Mouse (Mus musculus): ENCODE data around the gene Elmo1. TPM values are rescaled to one million over a fixed set of nuclear protein-coding genes. Genes with fewer than 3 reads are reported as not detected.

Gene Elmo1
- polyA plus RNA-seq, 1 experiment from 2014 or later, result 10.7 TPM

DNA sequence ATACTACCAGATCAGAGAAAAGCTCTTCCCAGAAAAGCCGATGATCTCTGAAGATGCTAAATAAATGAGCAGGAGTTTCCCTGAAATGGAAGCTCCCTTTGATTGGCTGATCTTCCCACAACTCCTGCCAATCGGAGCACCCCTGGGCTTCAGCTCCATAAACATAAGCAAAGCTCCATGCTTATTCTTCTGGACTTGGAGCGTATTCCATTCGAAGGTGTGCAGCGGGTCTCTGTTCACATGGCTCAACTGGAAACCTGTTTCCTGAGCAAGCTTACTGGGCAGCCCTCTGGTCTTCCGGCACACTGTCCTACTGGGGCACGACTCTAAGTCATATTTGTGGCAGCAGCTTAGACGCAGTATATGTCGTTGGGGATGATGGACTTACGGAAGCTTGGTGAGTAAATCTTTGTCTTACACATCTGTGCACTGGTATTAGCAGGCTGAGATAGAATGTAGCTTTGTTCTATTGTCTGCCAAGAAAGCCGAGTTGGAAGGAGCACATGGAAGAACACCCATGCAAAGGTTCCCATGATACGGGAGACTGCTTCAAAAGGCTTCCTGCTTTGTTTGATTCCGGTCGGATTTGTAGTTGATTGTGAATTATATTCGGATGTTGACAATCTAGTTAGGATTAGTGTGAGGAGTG is 382.6 kb downstream of the Elmo1 start:
- no peak overlapping the region for H3K9ac ChIP-seq (ENCODE audit: low read depth, low read length)
- H3K36me3 ChIP-seq (ENCODE audit: control insufficient read depth, insufficient read depth, low read length), result no peaks in the 10 kb centered on the region
- H3K27me3 ChIP-seq (ENCODE audit: control insufficient read depth, insufficient read depth, low read length), result no peaks in the 10 kb centered on the region
- no peaks in the 10 kb centered on the region for H3K9me3 ChIP-seq (replicated peaks; ENCODE audit: control insufficient read depth, low read length)
- no peak overlapping the region for H3K4me2 ChIP-seq
- no peak overlapping the region for H3K4me3 ChIP-seq (ENCODE audit: low read depth, low read length)
- H3K27ac ChIP-seq (ENCODE audit: low read depth, low read length), result no peak overlapping the region
- no peak for ATAC-seq (replicated peaks; ENCODE audit: insufficient number of reproducible peaks, low FRiP score, low TSS enrichment)
- H3K4me1 ChIP-seq (ENCODE audit: control insufficient read depth, insufficient read depth, low read length), result peaks cover 3% of the 10 kb centered on the region; the same call in 1 of the 2 replicates
- WGBS (ENCODE audit: insufficient replicate concordance), result 84% methylated on average over 15 of the region's 15 CpGs

DNA sequence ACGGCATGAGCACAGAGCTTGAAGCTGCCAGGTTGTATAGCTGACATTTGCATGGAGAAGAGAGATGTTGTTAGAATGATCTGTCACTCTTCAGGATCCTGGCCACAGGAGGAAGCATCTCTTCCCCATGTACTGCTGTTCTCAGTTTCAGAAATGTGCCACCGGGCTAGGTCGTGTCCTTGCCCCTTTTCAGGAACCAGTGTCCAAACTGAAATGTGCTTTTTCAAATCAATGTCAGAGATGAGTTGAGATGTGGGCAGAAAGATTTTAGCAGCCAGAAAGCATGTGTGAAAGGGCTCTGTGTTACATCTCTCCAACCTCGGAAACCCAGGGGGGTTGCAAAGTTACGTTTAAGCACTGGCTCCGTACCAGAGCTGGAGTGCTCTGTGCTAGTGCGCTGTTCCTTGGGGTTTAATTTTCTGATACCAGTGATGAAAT is 383.3 kb downstream of the Elmo1 start:
- Histone ChIP-seq H3K4me2 (no peak overlapping the region), H3K27ac (ENCODE audit: low read depth, low read length) (no peak overlapping the region), H3K36me3 (ENCODE audit: control insufficient read depth, insufficient read depth, low read length) (no peaks in the 10 kb centered on the region)

DNA sequence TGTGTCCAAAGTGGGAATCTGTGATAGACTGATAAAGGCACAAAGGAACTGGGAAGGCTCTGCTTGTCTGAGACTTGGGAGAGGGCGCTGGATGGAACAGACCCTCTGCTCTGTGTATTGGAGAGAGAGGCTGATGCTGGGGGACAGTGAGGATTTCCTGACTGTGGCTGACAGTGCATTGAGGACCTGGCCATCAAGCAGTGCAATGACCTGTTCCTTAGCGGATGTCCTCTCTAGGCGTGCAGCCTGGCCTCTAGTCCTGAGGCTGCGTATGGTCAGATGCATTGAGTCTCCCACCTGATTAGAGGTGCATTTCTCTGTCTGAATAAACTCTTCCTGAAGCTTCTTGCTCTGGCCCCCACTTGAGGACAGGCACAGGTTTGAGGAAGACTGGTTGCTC is 384.2 kb downstream of the Elmo1 start:
- no peak for ATAC-seq (replicated peaks; ENCODE audit: insufficient number of reproducible peaks, low FRiP score, low TSS enrichment)
- H3K36me3 ChIP-seq (ENCODE audit: control insufficient read depth, insufficient read depth, low read length), result no peaks in the 10 kb centered on the region
- H3K4me2 ChIP-seq, result no peak overlapping the region
- H3K9ac ChIP-seq (ENCODE audit: low read depth, low read length), result no peak overlapping the region
- no peak overlapping the region for H3K4me3 ChIP-seq (ENCODE audit: low read depth, low read length)
- H3K27ac ChIP-seq (ENCODE audit: low read depth, low read length), result no peak overlapping the region
- H3K27me3 ChIP-seq (ENCODE audit: control insufficient read depth, insufficient read depth, low read length), result no peaks in the 10 kb centered on the region
- H3K9me3 ChIP-seq (replicated peaks; ENCODE audit: control insufficient read depth, low read length), result no peaks in the 10 kb centered on the region
- WGBS (ENCODE audit: insufficient replicate concordance), result 76% methylated on average over 4 of the region's 4 CpGs
- H3K4me1 ChIP-seq (ENCODE audit: control insufficient read depth, insufficient read depth, low read length), result peaks cover 3% of the 10 kb centered on the region; the same call in 1 of the 2 replicates

More for the DNA sequence above, 383.3 kb downstream of the Elmo1 start:
- H3K9me3 ChIP-seq (replicated peaks; ENCODE audit: control insufficient read depth, low read length), result no peaks in the 10 kb centered on the region
- H3K9ac ChIP-seq (ENCODE audit: low read depth, low read length), result no peak overlapping the region
- no peaks in the 10 kb centered on the region for H3K27me3 ChIP-seq (ENCODE audit: control insufficient read depth, insufficient read depth, low read length)
- no peak overlapping the region for H3K4me3 ChIP-seq (ENCODE audit: low read depth, low read length)
- H3K4me1 ChIP-seq (ENCODE audit: control insufficient read depth, insufficient read depth, low read length), result peaks cover 3% of the 10 kb centered on the region; the same call in 1 of the 2 replicates
- no peak for ATAC-seq (replicated peaks; ENCODE audit: insufficient number of reproducible peaks, low FRiP score, low TSS enrichment)
- 74% methylated on average over 7 of the region's 7 CpGs for WGBS (ENCODE audit: insufficient replicate concordance)

DNA sequence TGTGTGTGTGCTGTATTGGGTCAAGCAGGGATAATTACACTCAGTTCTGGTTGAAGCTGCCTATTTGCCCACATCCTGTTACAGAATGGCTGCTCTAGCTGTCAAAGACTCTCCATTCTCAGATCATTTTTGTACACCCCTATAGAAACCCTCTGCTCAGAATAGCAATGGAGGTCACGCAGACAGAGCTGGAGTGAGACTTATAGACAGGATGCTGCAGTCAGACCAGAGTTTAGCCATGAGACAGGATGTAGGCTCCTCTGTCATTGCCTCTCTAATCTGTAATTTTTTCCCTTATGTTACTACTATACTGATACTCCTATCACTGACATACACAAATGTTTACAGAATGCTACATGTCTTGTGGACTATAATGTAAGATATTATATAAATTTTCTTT is 391.4 kb downstream of the Elmo1 start:
- no peaks in the 10 kb centered on the region for H3K9me3 ChIP-seq (replicated peaks; ENCODE audit: control insufficient read depth, low read length)
- 82% methylated on average over 1 of the region's 1 CpGs for WGBS (ENCODE audit: insufficient replicate concordance)
- no peak overlapping the region for H3K4me2 ChIP-seq
- no peak overlapping the region for H3K27ac ChIP-seq (ENCODE audit: low read depth, low read length)
- no peak overlapping the region for H3K4me3 ChIP-seq (ENCODE audit: low read depth, low read length)
- no peaks in the 10 kb centered on the region for H3K4me1 ChIP-seq (ENCODE audit: control insufficient read depth, insufficient read depth, low read length)
- ATAC-seq (replicated peaks; ENCODE audit: insufficient number of reproducible peaks, low FRiP score, low TSS enrichment), result no peak
- H3K27me3 ChIP-seq (ENCODE audit: control insufficient read depth, insufficient read depth, low read length), result no peaks in the 10 kb centered on the region
- H3K9ac ChIP-seq (ENCODE audit: low read depth, low read length), result no peak overlapping the region
- no peaks in the 10 kb centered on the region for H3K36me3 ChIP-seq (ENCODE audit: control insufficient read depth, insufficient read depth, low read length)

DNA sequence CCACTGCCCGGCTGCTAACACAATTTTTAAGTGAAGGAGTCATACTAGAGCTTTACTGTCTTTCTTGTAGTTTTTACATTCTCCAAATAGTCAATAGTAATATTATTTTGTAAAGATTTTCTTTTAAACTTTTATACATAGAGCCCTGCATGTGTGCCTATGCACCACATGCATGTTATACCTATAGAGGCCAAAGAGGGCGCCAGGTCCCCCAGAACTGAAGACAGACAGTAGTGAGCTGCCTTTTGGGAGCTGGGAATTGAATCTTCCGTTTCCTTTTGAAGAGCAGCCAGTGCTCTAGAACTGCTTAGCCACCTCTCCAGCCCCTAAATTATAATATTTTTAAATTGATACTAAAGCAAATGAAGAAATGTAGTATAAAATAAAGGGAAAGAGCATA is 398.7 kb downstream of the Elmo1 start:
- no peak for ATAC-seq (replicated peaks; ENCODE audit: insufficient number of reproducible peaks, low FRiP score, low TSS enrichment)
- Histone ChIP-seq H3K27me3 (ENCODE audit: control insufficient read depth, insufficient read depth, low read length) (no peaks in the 10 kb centered on the region), H3K9ac (ENCODE audit: low read depth, low read length) (no peak overlapping the region), H3K4me3 (ENCODE audit: low read depth, low read length) (no peak overlapping the region), H3K36me3 (ENCODE audit: control insufficient read depth, insufficient read depth, low read length) (no peaks in the 10 kb centered on the region), H3K4me2 (no peak overlapping the region), H3K27ac (ENCODE audit: low read depth, low read length) (no peak overlapping the region), H3K9me3 (replicated peaks; ENCODE audit: control insufficient read depth, low read length) (no peaks in the 10 kb centered on the region), H3K4me1 (ENCODE audit: control insufficient read depth, insufficient read depth, low read length) (no peaks in the 10 kb centered on the region)
- WGBS (ENCODE audit: insufficient replicate concordance), result 57% methylated on average over 3 of the region's 3 CpGs

DNA sequence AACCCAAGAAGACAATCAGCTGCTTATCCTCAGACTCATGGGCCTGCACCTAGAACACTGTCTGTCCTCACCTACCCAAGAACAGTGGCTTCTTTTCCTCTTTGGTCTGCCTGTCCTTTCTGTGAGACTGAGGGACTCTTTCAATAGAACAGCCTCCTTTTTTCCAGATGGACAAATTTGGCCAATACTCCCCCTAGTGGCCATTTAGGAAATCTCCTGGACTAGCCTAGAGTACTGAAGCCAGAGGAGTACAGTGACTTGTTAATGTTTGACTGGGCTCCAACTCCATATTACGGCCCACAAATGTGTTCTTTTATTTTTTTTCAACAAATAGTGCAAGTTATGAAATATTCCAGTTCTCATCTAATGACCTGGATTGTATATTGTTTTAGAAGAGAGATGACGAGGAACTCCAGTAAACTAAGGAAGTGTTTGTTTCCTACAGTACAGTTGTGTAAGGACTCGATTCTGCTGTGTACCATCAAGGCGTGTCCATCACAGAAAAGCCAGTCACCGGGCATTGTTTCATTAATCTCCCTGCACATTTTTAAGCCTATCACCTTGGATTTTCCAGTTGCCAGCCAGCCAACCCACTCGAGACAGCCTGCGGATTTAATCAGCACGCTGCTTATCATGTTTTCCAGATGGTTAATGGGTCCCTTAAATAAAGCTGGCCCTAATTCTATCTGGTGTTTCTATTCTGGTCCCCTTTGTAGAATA is 399.5 kb downstream of the Elmo1 start:
- 64% methylated on average over 8 of the region's 8 CpGs for WGBS (ENCODE audit: insufficient replicate concordance)
- H3K36me3 ChIP-seq (ENCODE audit: control insufficient read depth, insufficient read depth, low read length), result no peaks in the 10 kb centered on the region
- no peak overlapping the region for H3K9ac ChIP-seq (ENCODE audit: low read depth, low read length)
- ATAC-seq (replicated peaks; ENCODE audit: insufficient number of reproducible peaks, low FRiP score, low TSS enrichment), result no peak
- H3K4me1 ChIP-seq (ENCODE audit: control insufficient read depth, insufficient read depth, low read length), result no peaks in the 10 kb centered on the region
- no peak overlapping the region for H3K4me3 ChIP-seq (ENCODE audit: low read depth, low read length)
- H3K27me3 ChIP-seq (ENCODE audit: control insufficient read depth, insufficient read depth, low read length), result no peaks in the 10 kb centered on the region
- H3K4me2 ChIP-seq, result no peak overlapping the region
- no peaks in the 10 kb centered on the region for H3K9me3 ChIP-seq (replicated peaks; ENCODE audit: control insufficient read depth, low read length)
- no peak overlapping the region for H3K27ac ChIP-seq (ENCODE audit: low read depth, low read length)

DNA sequence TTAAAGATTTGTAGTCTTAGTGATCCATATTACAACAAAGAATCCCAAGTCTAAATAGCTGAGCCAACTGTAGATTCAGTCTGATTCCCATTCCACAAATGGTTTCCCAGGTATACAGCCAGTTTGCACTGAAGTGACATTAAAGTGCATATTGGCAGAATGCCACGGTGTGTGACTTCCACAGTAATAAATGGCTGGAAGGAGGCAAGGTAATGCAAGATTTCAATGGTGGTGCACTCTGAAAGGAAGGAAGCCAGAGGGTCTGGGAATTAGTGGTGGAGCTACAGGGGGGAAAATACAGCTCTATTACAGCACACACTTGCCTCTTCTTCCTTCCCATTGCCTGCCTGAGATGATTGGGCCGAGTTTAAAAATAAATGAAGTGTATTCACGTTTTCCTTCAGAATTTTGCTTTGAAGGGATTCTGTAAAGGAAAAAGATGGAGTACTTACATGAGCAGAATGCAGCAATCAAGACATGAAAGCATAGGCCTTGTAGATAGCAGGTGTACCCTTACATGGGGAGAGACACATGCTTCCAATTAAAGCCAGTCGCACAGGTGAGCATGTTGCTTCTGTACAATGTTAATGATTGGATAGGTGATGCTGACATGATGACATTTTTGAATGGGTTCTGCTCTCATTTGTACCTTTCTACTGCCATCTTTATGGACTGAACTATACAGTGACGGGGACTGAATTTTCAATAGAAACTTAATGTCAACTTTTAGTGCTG is 400.6 kb downstream of the Elmo1 start:
- ATAC-seq (replicated peaks; ENCODE audit: insufficient number of reproducible peaks, low FRiP score, low TSS enrichment), result no peak

DNA sequence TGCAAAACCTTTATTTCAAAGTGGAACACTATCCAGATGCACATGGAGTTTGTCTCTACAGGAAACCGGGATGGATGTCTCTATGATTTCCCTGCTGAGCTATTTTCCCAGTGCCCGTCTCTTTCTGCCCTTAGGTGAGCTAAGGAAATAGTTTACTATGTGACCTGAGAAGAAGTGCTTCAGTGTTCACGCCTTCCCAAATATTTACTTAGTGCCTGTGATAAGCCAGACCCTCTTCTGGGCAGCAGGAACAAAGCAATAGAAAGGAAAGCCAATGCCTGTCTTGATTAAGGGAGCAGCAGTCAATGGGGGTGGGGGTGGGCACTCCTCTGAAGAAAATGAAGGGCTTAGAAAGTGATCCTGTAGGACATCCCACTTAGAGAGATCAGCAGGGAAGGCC is 401.3 kb downstream of the Elmo1 start:
- no peak overlapping the region for H3K4me2 ChIP-seq
- H3K27ac ChIP-seq (ENCODE audit: low read depth, low read length), result no peak overlapping the region
- 55% methylated on average over 3 of the region's 3 CpGs for WGBS (ENCODE audit: insufficient replicate concordance)
- no peak overlapping the region for H3K4me3 ChIP-seq (ENCODE audit: low read depth, low read length)
- no peaks in the 10 kb centered on the region for H3K4me1 ChIP-seq (ENCODE audit: control insufficient read depth, insufficient read depth, low read length)
- H3K9me3 ChIP-seq (replicated peaks; ENCODE audit: control insufficient read depth, low read length), result no peaks in the 10 kb centered on the region
- H3K36me3 ChIP-seq (ENCODE audit: control insufficient read depth, insufficient read depth, low read length), result no peaks in the 10 kb centered on the region
- no peak for ATAC-seq (replicated peaks; ENCODE audit: insufficient number of reproducible peaks, low FRiP score, low TSS enrichment)
- no peaks in the 10 kb centered on the region for H3K27me3 ChIP-seq (ENCODE audit: control insufficient read depth, insufficient read depth, low read length)
- no peak overlapping the region for H3K9ac ChIP-seq (ENCODE audit: low read depth, low read length)

More for the DNA sequence above, 400.6 kb downstream of the Elmo1 start:
- H3K4me2 ChIP-seq, result no peak overlapping the region
- no peak overlapping the region for H3K9ac ChIP-seq (ENCODE audit: low read depth, low read length)
- H3K4me1 ChIP-seq (ENCODE audit: control insufficient read depth, insufficient read depth, low read length), result no peaks in the 10 kb centered on the region
- H3K4me3 ChIP-seq (ENCODE audit: low read depth, low read length), result no peak overlapping the region
- WGBS (ENCODE audit: insufficient replicate concordance), result 81% methylated on average over 5 of the region's 5 CpGs
- H3K36me3 ChIP-seq (ENCODE audit: control insufficient read depth, insufficient read depth, low read length), result no peaks in the 10 kb centered on the region
- no peaks in the 10 kb centered on the region for H3K9me3 ChIP-seq (replicated peaks; ENCODE audit: control insufficient read depth, low read length)
- H3K27me3 ChIP-seq (ENCODE audit: control insufficient read depth, insufficient read depth, low read length), result no peaks in the 10 kb centered on the region
- H3K27ac ChIP-seq (ENCODE audit: low read depth, low read length), result no peak overlapping the region
